Mouse (Mus musculus): ENCODE results near the gene Rasgrp2. TPM values are rescaled to one million over a fixed set of nuclear protein-coding genes. Genes with fewer than 3 reads are reported as not detected.

Rasgrp2 gene
- total RNA-seq, 2 experiments from 2014 or later: 14.9 to 24.6 TPM

DNA sequence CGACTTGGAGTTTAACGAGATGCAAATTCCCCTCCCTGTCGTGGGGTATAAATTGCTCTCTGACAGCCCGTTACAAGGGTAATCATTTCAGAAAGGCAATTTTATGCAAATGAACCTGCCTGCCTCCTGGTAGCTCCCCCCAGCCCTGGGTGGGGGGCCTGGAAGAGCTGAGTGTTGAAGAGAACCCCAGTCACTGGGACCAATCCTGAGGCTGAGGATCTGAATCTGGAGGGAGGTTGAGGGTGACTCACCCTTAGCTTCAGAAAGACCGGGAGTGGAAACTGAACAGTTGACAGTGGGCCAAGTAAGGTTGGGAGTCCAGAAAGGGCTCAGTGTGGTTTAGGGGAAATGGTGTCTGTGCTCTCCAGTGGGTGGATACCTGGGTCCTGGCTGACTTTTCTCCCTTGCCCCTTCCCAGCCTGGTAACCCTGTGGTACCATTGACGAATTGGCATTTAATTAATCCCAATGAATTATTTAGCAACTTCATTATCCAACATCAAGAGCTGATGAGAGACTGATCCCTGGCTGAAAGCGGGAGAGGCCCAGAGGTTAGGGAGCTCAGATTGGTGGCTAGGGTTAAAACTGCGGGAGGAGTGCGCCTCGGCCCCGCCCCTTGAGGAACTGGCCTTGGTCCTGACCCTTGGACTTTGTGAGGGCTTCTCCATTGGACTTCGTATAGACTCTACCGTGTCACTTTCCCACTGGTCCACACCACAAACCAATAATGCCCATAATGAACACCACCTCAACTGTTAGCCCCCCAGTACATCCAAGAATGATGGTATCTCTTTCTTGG, 27.8 kb downstream of the Rasgrp2 start:
- no peak for TF ChIP-seq CTCF (IDR thresholded peaks at IDR 0.05)
- H3K4me3 ChIP-seq: no peak overlapping the region
- DNase-seq: no peak
- intact Hi-C loops (cut with DNase I): no loop called here
- no peak overlapping the region for H3K27ac ChIP-seq

DNA sequence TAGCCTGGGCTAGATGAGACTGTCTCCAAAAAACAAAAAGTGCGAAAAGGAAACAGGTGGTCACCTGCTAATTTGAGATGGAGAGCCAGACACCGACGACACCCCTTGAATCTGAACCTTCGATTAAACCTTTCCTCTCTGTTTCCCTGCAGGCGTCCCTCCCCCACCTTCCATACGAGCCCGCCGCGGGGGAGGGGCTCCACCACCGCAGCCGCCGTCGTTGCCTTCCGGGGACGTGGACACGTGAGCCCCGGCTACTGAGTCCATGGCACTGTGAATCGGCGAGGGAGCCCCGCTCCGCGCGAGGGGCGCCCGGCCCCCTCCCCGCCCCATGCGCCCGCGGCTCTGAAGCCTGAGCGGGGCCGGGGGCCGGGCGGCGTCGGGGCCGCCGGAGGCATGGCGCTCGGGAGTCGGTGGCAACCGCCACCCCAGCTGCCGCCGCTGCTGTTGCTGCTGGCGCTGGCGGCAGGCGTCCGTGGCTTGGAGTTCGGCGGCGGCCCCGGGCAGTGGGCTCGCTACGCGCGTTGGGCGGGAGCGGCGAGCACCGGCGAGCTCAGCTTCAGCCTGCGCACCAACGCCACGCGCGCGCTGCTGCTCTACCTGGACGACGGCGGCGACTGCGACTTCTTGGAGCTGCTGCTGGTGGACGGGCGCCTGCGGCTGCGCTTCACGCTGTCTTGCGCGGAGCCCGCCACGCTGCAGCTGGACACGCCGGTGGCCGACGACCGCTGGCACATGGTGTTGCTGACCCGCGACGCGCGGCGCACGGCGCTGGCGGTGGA, 28.7 kb downstream of the Rasgrp2 start:
- peak; percentile 60 for DNase-seq
- Histone ChIP-seq H3K4me3 (peak overlapping the region; percentile 40), H3K27ac (no peak overlapping the region)
- intact Hi-C loops (cut with DNase I): no loop called here
- TF ChIP-seq CTCF (IDR thresholded peaks at IDR 0.05): no peak

DNA sequence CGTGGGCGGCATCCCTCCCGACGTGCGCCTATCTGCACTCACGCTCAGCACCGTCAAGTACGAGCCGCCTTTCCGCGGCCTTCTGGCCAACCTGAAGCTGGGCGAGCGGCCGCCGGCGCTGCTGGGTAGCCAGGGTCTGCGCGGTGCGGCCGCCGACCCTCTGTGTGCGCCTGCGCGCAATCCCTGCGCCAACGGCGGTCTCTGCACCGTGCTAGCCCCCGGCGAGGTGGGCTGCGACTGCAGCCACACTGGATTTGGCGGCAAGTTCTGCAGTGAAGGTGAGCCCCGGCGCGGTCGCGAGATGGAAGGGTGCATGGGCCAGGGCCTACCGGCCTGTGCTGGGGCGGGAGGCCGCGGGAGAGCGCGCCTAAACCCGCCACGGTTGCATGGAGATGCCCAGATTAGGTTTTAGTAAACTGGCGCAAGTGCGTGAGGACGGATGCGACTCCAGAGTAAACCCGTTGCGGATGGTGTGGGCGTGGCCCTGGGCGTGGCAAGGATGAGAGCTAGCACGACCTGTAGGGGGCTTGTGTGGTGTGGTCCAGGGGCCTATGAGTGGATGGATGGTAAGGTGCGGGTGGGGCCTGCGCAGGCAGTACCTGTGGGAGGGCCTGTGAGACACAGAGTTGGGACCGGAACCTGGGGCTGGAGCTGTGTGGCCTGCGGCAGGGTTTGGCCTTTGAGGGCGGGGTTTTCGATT, 29.5 kb downstream of the Rasgrp2 start:
- no peak for TF ChIP-seq CTCF (IDR thresholded peaks at IDR 0.05)
- no peak overlapping the region for H3K27ac ChIP-seq
- no peak for DNase-seq
- peak overlapping the region; percentile 40 for H3K4me3 ChIP-seq
- intact Hi-C loops (cut with DNase I): no loop called here

DNA sequence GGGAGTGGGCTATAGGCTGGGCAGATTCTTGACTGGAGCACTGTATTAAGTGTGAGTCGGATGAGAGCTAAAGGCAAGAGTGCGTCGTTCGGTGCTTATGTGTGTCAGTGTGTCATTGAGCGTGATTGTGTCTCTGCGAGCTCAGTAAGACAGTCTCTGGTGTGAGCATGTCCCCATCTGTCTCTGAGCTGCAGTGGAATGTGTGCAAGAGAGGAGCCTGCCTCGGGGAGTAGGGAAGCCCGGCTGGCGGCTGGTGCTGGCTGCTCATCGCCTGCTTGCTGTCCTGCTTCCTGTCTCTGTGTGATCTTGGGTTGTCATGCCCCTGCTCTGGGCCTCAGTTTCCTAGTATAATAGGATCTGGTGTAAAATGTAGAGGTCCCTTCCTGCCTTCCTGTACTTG, 43.9 kb downstream of the Rasgrp2 start:
- no peak for TF ChIP-seq CTCF (IDR thresholded peaks at IDR 0.05)
- DNase-seq: no peak
- Histone ChIP-seq H3K27ac (no peak overlapping the region), H3K4me3 (no peak overlapping the region)
- intact Hi-C loops (cut with DNase I): no loop called here

DNA sequence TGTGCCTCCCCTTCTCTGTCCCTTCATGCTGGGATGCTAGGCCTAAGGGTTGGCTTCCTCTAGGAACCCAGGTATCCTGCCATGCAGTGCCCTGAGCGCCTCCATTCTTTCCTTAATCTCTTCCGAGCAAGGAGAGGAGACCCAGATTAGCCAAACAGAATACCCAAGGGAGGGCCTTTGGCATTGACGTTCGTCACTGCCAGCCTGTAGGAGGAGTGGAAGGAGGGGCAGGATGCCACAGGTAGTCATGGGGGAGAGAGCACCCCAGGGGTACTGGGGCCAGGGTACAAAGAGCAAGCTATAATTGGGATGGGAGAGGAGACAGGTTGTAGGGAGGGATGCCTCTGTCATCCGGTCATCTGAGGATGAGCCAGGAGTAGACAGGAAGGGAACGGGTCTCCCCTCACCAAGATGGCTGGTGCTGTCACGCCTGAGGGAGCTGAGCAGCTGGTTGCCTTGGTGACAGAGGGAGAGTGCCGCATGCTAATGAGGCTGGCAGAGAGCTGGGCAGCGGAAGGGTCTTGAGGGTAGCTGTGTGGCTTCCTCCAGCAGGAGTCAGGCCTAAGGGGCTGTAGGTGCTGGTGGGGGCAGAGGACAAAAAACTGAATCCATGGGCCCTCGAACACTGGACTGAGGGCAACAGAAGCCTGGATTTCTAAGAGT, 46.8 kb downstream of the Rasgrp2 start:
- no peak for TF ChIP-seq CTCF (IDR thresholded peaks at IDR 0.05)
- intact Hi-C loops (cut with DNase I): no loop called here
- DNase-seq: no peak
- H3K4me3 ChIP-seq: no peak overlapping the region
- no peak overlapping the region for H3K27ac ChIP-seq

DNA sequence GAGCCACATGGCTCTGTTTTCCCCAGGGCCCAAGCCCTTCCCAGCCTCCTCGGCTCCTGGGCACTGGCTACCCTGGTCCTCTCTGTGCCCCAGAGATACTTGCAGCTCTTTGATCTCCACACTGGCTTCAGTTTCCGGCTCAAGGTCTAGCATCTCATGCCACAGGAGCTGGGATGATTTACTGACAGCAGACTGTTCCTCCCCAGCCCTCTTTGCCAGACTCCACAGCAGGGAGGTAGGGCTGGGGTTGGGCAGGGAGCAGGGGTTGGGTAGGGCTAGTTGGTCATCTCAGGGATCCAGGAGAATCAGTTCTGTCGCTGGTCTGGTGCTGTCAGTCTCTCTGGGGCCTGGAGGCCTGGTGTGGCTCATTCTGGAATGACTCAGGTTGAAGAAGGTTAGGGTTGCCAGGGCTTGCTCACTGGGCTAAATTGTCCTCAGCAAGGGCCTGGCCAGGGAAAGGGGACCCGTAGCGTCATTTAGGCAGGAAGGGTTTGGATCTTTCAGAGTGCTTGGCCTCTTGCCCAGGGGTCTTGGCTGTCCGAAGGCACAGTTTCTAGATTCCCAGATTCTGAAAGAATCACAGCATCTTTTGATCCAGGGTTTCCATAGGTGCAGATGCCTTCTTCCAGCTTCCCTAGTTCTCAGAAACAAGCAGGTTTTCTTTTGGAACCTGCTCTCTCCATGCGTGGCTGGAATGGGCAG, 47.7 kb downstream of the Rasgrp2 start:
- no peak for TF ChIP-seq CTCF (IDR thresholded peaks at IDR 0.05)
- no peak overlapping the region for H3K27ac ChIP-seq
- intact Hi-C loops (cut with DNase I): no loop called here
- no peak overlapping the region for H3K4me3 ChIP-seq
- DNase-seq: no peak

DNA sequence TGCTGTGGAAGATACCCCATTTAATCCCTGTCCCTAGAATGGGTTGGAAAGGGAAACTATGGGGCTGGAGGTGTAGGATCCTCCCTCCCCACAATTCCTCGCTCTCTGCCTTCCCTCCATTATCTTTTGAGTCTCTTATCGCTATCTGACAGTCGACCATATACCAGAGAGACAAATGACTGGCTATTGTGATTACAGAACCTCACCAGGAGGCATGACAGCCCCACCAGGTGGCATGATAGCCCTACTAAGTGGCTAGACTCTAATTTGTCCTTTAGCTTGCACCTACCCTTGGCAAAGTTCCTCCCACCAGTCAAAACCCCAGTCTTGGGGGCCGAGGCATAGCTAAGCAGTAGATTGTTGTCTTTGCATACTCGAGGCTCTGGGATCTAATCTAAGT, 49.6 kb downstream of the Rasgrp2 start:
- no peak for TF ChIP-seq CTCF (IDR thresholded peaks at IDR 0.05)
- intact Hi-C loops (cut with DNase I): no loop called here
- DNase-seq: no peak
- Histone ChIP-seq H3K27ac (no peak overlapping the region), H3K4me3 (no peak overlapping the region)

GRCm38 (mm10) chr19:6449841-6450240, 50.7 kb downstream of the Rasgrp2 start:
- H3K4me3 ChIP-seq: no peak overlapping the region
- no peak for DNase-seq
- intact Hi-C loops (cut with DNase I): loop anchor here (5.0 kb wide), 1 partner anchor 48 kb away; no protein-coding TSS in a partner anchor
- H3K27ac ChIP-seq: no peak overlapping the region
- TF ChIP-seq CTCF (IDR thresholded peaks at IDR 0.05): no peak

GRCm38 (mm10) chr19:6452030-6452494, 52.9 kb downstream of the Rasgrp2 start:
- intact Hi-C loops (cut with DNase I): loop anchor here (1.0 to 5.0 kb wide), 2 partner anchors 34 to 50 kb away; partner anchors contain the start of gene Nrxn2
- TF ChIP-seq CTCF (IDR thresholded peaks at IDR 0.05): peak; percentile 82
- Histone ChIP-seq H3K27ac (peak overlapping the region; percentile 88), H3K4me3 (peak overlapping the region; percentile 54)
- DNase-seq: peak; percentile 88

DNA sequence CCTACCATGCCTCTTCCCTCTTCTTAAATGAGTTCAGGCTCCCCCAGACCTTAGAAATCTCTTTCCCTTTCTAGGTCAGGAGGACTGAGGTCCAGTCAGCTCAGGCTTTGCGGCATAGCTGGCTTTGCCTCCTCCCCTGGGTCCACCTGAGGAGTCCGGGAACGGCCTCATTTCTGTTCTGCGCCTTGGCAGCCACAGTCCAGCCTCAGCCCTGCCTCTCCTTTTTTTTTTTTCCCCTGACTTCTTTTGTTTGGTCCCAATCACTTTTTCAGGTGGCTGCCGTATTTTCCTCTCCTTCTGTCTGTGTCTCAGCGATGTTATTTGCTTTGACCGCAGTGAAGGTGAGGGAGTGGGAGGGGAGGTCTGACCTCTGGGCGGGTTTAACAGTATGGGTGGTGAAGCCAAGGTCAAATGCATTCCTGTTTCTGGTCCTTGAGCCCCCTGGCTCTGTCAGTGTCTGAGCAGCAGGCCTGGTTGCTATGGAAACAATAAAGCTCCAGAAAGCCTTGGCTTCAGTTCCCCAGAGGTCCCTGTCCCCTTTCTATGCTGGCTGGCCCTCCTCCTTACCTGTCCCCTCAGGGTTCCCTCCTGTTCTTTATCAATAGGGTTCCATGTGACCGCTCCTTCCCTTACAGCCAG, 53.7 kb downstream of the Rasgrp2 start:
- no peak for DNase-seq
- H3K27ac ChIP-seq: peak overlapping the region; percentile 88
- no peak overlapping the region for H3K4me3 ChIP-seq
- intact Hi-C loops (cut with DNase I): loop anchor here (1.0 to 5.0 kb wide), 2 partner anchors 34 to 50 kb away; partner anchors contain the start of gene Nrxn2
- TF ChIP-seq CTCF (IDR thresholded peaks at IDR 0.05): no peak

- no peak overlapping the region for H3K4me3 ChIP-seq
- peak overlapping the region; percentile 88; the same call in 1 of the 2 replicates for H3K27ac ChIP-seq
- peak; percentile 87 for DNase-seq
- intact Hi-C loops (cut with DNase I): loop anchor here (5.0 kb wide), 1 partner anchor 51 kb away; no protein-coding TSS in a partner anchor
- no peak for TF ChIP-seq CTCF (IDR thresholded peaks at IDR 0.05)
Observed at GRCm38 (mm10) chr19:6453349-6453748, 54.2 kb downstream of the Rasgrp2 start.
